Mouse (Mus musculus): ENCODE results near the gene Ube2v1. TPM values are rescaled to one million over a fixed set of nuclear protein-coding genes. Genes with fewer than 3 reads are reported as not detected.

Ube2v1 gene
- total and polyA plus RNA-seq, 3 experiments, result 164 to 343 TPM; not detected in 1

DNA sequence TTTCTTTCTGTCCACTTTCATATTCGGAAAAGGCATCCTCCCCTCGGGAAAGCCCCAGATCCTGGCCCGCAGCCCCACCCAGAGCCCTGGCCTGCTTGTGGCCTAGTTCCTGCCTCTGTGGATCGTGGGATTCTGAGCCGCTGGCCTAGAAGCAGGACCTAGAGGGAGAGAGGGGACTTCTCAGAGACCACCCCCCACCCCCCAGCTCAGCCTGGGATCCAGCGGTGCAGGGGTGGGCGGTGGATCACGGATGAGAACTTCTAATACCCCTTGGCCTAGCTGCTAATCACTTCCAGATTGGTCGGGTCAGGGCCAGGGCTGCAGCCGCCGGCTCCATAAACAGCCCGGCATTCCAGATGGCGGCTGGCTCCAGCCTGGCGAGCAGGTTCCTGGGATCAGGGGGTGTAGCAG, 36.1 kb downstream of the Ube2v1 start:
- Histone ChIP-seq H3K36me3 (ENCODE audit: control insufficient read depth in 1 of 2, insufficient read depth in 2 of 2, low read length in 2 of 2) (no peaks in the 10 kb centered on the region), H3K79me2 (ENCODE audit: control insufficient read depth, insufficient read depth, low read length, poor library complexity) (no peaks in the 10 kb centered on the region), H3K27me3 (ENCODE audit: control insufficient read depth in 1 of 2, insufficient read depth in 2 of 2, low read length in 2 of 2) (no peaks in the 10 kb centered on the region; a peak in 1 of 4 replicates), H3K9me3 (replicated peaks; ENCODE audit: insufficient read depth, low read length) (no peaks in the 10 kb centered on the region), H3K9ac (ENCODE audit: control insufficient read depth, low read depth, low read length, poor library complexity, severe bottlenecking) (no peak overlapping the region), H3K4me1 (ENCODE audit: control insufficient read depth in 1 of 2, insufficient read depth in 2 of 2, low read length in 2 of 2) (no peaks in the 10 kb centered on the region), H3K4me3 (ENCODE audit: control insufficient read depth in 1 of 2, insufficient read depth in 1 of 2, low read depth in 2 of 2, low read length in 2 of 2) (no peak overlapping the region), H3K27ac (ENCODE audit: control insufficient read depth, low read depth, low read length) (no peak overlapping the region)
- TF ChIP-seq NRF1 (IDR thresholded peaks at IDR 0.05; ENCODE audit: insufficient read depth, low read depth, low read length, poor library complexity, severe bottlenecking), result no peak
- TF ChIP-seq ETS1 (IDR thresholded peaks at IDR 0.05; ENCODE audit: low read depth, low read length), result no peak
- TF ChIP-seq TCF12 (IDR thresholded peaks at IDR 0.05; ENCODE audit: low read depth, low read length), result no peak
- TF ChIP-seq SIN3A (IDR thresholded peaks at IDR 0.05; ENCODE audit: low read length), result no peak
- TF ChIP-seq ZMIZ1 (IDR thresholded peaks at IDR 0.05; ENCODE audit: low read depth, low read length), result no peak
- TF ChIP-seq GATA1 (IDR thresholded peaks at IDR 0.05; ENCODE audit: low read depth, low read length), result no peak
- no peak for TF ChIP-seq GABPA (IDR thresholded peaks at IDR 0.05; ENCODE audit: low read depth, low read length)
- TF ChIP-seq TAL1 (IDR thresholded peaks at IDR 0.05; ENCODE audit: low read length), result no peak
- TF ChIP-seq USF1 (IDR thresholded peaks at IDR 0.05; ENCODE audit: low read depth, low read length), result no peak
- TF ChIP-seq HCFC1 (IDR thresholded peaks at IDR 0.05; ENCODE audit: low read depth, low read length), result no peak
- TF ChIP-seq TBP (IDR thresholded peaks at IDR 0.05; ENCODE audit: low read depth, low read length), result no peak
- no peak for TF ChIP-seq POLR2A (IDR thresholded peaks at IDR 0.05; ENCODE audit: control insufficient read depth in 1 of 2, insufficient read depth in 1 of 2, low read depth in 1 of 2, low read length in 2 of 2, poor library complexity in 1 of 2)
- no peak for TF ChIP-seq UBTF (IDR thresholded peaks at IDR 0.05; ENCODE audit: borderline replicate concordance, insufficient read depth, low read depth, low read length)
- no peak for TF ChIP-seq BHLHE40 (IDR thresholded peaks at IDR 0.05; ENCODE audit: borderline replicate concordance, low read depth, low read length)
- TF ChIP-seq RCOR1 (IDR thresholded peaks at IDR 0.05; ENCODE audit: low read depth, low read length), result no peak
- TF ChIP-seq RAD21 (IDR thresholded peaks at IDR 0.05; ENCODE audit: low read depth, low read length), result no peak
- no peak for TF ChIP-seq E2F4 (IDR thresholded peaks at IDR 0.05; ENCODE audit: borderline replicate concordance, low read depth, low read length)
- no peak for DNase-seq (ENCODE audit: low read depth, low spot score)

DNA sequence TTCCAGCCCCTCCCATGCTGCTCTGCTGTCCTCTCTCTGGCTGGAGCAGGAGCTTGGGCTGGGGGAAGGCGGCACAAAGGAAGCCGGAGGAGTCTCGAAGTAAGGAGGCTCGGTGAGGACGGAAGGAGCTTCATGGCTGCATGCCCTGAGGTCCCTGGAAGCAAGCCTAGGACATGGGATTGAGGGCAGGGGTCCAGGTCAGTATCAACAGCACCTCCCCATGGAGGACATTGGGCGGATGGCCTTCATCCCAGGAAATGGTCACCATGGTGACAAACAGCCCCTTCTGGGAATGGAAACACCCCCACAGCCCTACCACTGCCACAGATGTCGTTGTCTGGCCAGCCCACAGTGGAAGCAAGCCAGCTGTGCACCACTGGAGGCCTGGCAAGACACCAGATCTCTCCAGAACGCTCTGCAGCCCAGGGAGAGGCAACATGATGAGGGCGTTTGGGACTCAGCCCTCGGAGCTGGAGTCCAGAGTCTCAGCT, 37.4 kb downstream of the Ube2v1 start:
- H3K27me3 ChIP-seq (ENCODE audit: control insufficient read depth in 1 of 2, insufficient read depth in 2 of 2, low read length in 2 of 2), result peaks cover 0 to 3% of the 10 kb centered on the region in 2 experiments; a peak in 3 of 4 replicates
- no peaks in the 10 kb centered on the region for H3K79me2 ChIP-seq (ENCODE audit: control insufficient read depth, insufficient read depth, low read length, poor library complexity)
- H3K9me3 ChIP-seq (replicated peaks; ENCODE audit: insufficient read depth, low read length), result no peaks in the 10 kb centered on the region
- TF ChIP-seq USF1 (IDR thresholded peaks at IDR 0.05; ENCODE audit: low read depth, low read length) (no peak), RAD21 (IDR thresholded peaks at IDR 0.05; ENCODE audit: low read depth, low read length) (no peak), MXI1 (IDR thresholded peaks at IDR 0.05; ENCODE audit: low read depth, low read length) (no peak), MEF2A (IDR thresholded peaks at IDR 0.05; ENCODE audit: extremely low read depth, insufficient replicate concordance, low read depth, low read length, poor library complexity, severe bottlenecking) (no peak), SMC3 (IDR thresholded peaks at IDR 0.05; ENCODE audit: low read depth, low read length) (no peak), ZC3H11A (IDR thresholded peaks at IDR 0.05; ENCODE audit: low read depth, low read length) (no peak), MAZ (IDR thresholded peaks at IDR 0.05; ENCODE audit: low read depth, low read length) (no peak), SIN3A (IDR thresholded peaks at IDR 0.05; ENCODE audit: low read length) (no peak), POLR2A (IDR thresholded peaks at IDR 0.05; ENCODE audit: control insufficient read depth in 1 of 2, insufficient read depth in 1 of 2, low read depth in 1 of 2, low read length in 2 of 2, poor library complexity in 1 of 2) (no peak), ZNF384 (IDR thresholded peaks at IDR 0.05; ENCODE audit: low read depth, low read length) (no peak), ZMIZ1 (IDR thresholded peaks at IDR 0.05; ENCODE audit: low read depth, low read length) (no peak), TAL1 (IDR thresholded peaks at IDR 0.05; ENCODE audit: low read length) (no peak), KAT2A (conservative IDR thresholded peaks at IDR 0.05; ENCODE audit: low read depth, low read length) (no peak), EP300 (IDR thresholded peaks at IDR 0.05; ENCODE audit: low read depth in 1 of 2, low read length in 2 of 2) (no peak), USF2 (IDR thresholded peaks at IDR 0.05; ENCODE audit: borderline replicate concordance in 1 of 2, insufficient read depth in 1 of 2, low read depth in 1 of 2, low read length in 2 of 2) (no peak), MAFK (IDR thresholded peaks at IDR 0.05; ENCODE audit: borderline replicate concordance, low read depth, low read length) (no peak)
- H3K4me1 ChIP-seq (ENCODE audit: control insufficient read depth in 1 of 2, insufficient read depth in 2 of 2, low read length in 2 of 2), result no peaks in the 10 kb centered on the region
- no peak for DNase-seq (ENCODE audit: low read depth, low spot score)
- no peak overlapping the region for H3K9ac ChIP-seq (ENCODE audit: control insufficient read depth, low read depth, low read length, poor library complexity, severe bottlenecking)
- no peak overlapping the region for H3K4me3 ChIP-seq (ENCODE audit: control insufficient read depth in 1 of 2, insufficient read depth in 1 of 2, low read depth in 2 of 2, low read length in 2 of 2)
- H3K27ac ChIP-seq (ENCODE audit: control insufficient read depth, low read depth, low read length), result no peak overlapping the region
- no peaks in the 10 kb centered on the region for H3K36me3 ChIP-seq (ENCODE audit: control insufficient read depth in 1 of 2, insufficient read depth in 2 of 2, low read length in 2 of 2)
